Mouse (Mus musculus) cerebellum, adult 2 months (tissue): ENCODE measurements around the gene Erlin1. TPM values are rescaled to one million over a fixed set of nuclear protein-coding genes. Genes with fewer than 3 reads are reported as not detected.

Experiments
- DNase-seq, 2 experiments: peaks; one replicate each; pipeline ENCODE4 v3.0.0; 2021
- H3K27ac ChIP-seq: fragments of 200-500 bp; 2 replicates; pipeline ENCODE4 v1.5.1; 2012; ENCODE audit warnings: low read length, control low read depth, inconsistent platforms; ENCODE audit not compliant: insufficient read depth
- H3K27me3 ChIP-seq: fragments of 200-500 bp; 2 replicates; pipeline ENCODE4 v1.6.1; 2012; ENCODE audit warnings: inconsistent platforms, mild to moderate bottlenecking, low read length, moderate library complexity; ENCODE audit not compliant: control insufficient read depth, insufficient read depth
- H3K4me1 ChIP-seq: fragments of 200-500 bp; 2 replicates; pipeline ENCODE4 v1.6.1; 2011; ENCODE audit warnings: low read length; ENCODE audit not compliant: control insufficient read depth, insufficient read depth
- H3K4me3 ChIP-seq: fragments of 200-500 bp; replicated peaks from 2 replicates; pipeline ENCODE3; 2011; ENCODE audit warnings: mild to moderate bottlenecking, low read depth, low read length, control low read depth; ENCODE audit not compliant: insufficient read depth
- CTCF ChIP-seq: fragments of 200-500 bp; IDR thresholded peaks from 2 replicates; pipeline ENCODE4 v1.5.1; 2011; ENCODE audit warnings: low read depth, mild to moderate bottlenecking, control low read depth, low read length, moderate library complexity, borderline replicate concordance; ENCODE audit not compliant: insufficient read depth
- POLR2A ChIP-seq: fragments of 200-500 bp; IDR thresholded peaks from 2 replicates; pipeline ENCODE4 v1.6.1; 2011; ENCODE audit warnings: low read length, control low read depth, borderline replicate concordance; ENCODE audit not compliant: insufficient read depth
- WGBS: fragments of 180-500 bp; shearing (Covaris S2); methylation state at CpG from one replicate; pipeline ENCODE4 v1.1.7; 2018; 5-methylcytosine and 5-hydroxymethylcytosine counted together
- polyA plus RNA-seq: library from polyadenylated mRNA; depleted of rRNA; stranded (reverse); fragments of >200 nt; gene quantifications from 2 replicates; pipeline ENCODE4 v1.2.3, GENCODE M21; 2012

The Erlin1 gene
- polyA plus RNA-seq, 1 experiment, result 12.6 TPM

GRCm38 (mm10) chr19:44007186-44007585, 62.4 kb downstream of the Erlin1 start:
- 68% methylated on average over 12 of the region's 12 CpGs for WGBS
- Histone ChIP-seq H3K27ac (no peak overlapping the region), H3K27me3 (no peaks in the 10 kb centered on the region), H3K4me3 (no peak overlapping the region), H3K4me1 (no peaks in the 10 kb centered on the region)
- DNase-seq, result no peak
- TF ChIP-seq CTCF (no peak), POLR2A (no peak)

GRCm38 (mm10) chr19:44005025-44005424, 64.6 kb downstream of the Erlin1 start:
- Histone ChIP-seq H3K4me1 (no peaks in the 10 kb centered on the region), H3K27me3 (no peaks in the 10 kb centered on the region), H3K27ac (no peak overlapping the region), H3K4me3 (no peak overlapping the region)
- 82% methylated on average over 4 of the region's 4 CpGs for WGBS
- TF ChIP-seq POLR2A, result no peak
- TF ChIP-seq CTCF, result no peak
- DNase-seq, result no peak

- no peaks in the 10 kb centered on the region for H3K27me3 ChIP-seq
- no peak overlapping the region for H3K4me3 ChIP-seq
- no peak overlapping the region for H3K27ac ChIP-seq
- no peak for DNase-seq
- no peaks in the 10 kb centered on the region for H3K4me1 ChIP-seq
- 96% methylated on average over 2 of the region's 2 CpGs for WGBS
- TF ChIP-seq POLR2A (no peak), CTCF (no peak)
Measured at GRCm38 (mm10) chr19:44004261-44004660, 65.3 kb downstream of the Erlin1 start.

- Histone ChIP-seq H3K27ac (no peak overlapping the region), H3K4me1 (no peaks in the 10 kb centered on the region), H3K27me3 (no peaks in the 10 kb centered on the region), H3K4me3 (no peak overlapping the region)
- 29% methylated on average over 5 of the region's 5 CpGs for WGBS
- no peak for DNase-seq
- TF ChIP-seq POLR2A, result no peak
- TF ChIP-seq CTCF, result no peak
Measured at GRCm38 (mm10) chr19:44000720-44001119, 68.9 kb downstream of the Erlin1 start.

- Histone ChIP-seq H3K4me1 (no peaks in the 10 kb centered on the region), H3K27me3 (no peaks in the 10 kb centered on the region), H3K4me3 (no peak overlapping the region), H3K27ac (no peak overlapping the region)
- no peak for TF ChIP-seq CTCF
- TF ChIP-seq POLR2A, result no peak
- whole genome bisulfite sequencing, result 100% methylated on average over 1 of the region's 1 CpGs
- DNase-seq, result no peak
Measured at GRCm38 (mm10) chr19:44000061-44000460, 69.5 kb downstream of the Erlin1 start.

GRCm38 (mm10) chr19:43998802-43999527, 70.6 kb downstream of the Erlin1 start:
- no peak overlapping the region for H3K27ac ChIP-seq

GRCm38 (mm10) chr19:43998101-43998500, 71.5 kb downstream of the Erlin1 start:
- no peak for DNase-seq
- 67% methylated on average over 10 of the region's 10 CpGs for whole genome bisulfite sequencing
- Histone ChIP-seq H3K4me3 (no peak overlapping the region), H3K4me1 (no peaks in the 10 kb centered on the region), H3K27me3 (no peaks in the 10 kb centered on the region), H3K27ac (no peak overlapping the region)
- TF ChIP-seq POLR2A (no peak), CTCF (no peak)

More at GRCm38 (mm10) chr19:43998802-43999527, 70.6 kb downstream of the Erlin1 start:
- Histone ChIP-seq H3K27me3 (no peaks in the 10 kb centered on the region), H3K4me1 (no peaks in the 10 kb centered on the region), H3K4me3 (no peak overlapping the region)
- 91% methylated on average over 11 of the region's 11 CpGs for WGBS
- DNase-seq, result no peak
- TF ChIP-seq POLR2A (no peak), CTCF (no peak)

- no peak for TF ChIP-seq POLR2A
- no peak for TF ChIP-seq CTCF
- 83% methylated on average over 7 of the region's 7 CpGs for WGBS
- Histone ChIP-seq H3K27me3 (no peaks in the 10 kb centered on the region), H3K27ac (no peak overlapping the region), H3K4me1 (no peaks in the 10 kb centered on the region), H3K4me3 (no peak overlapping the region)
- no peak for DNase-seq
Measured at GRCm38 (mm10) chr19:43995427-43995826, 74.2 kb downstream of the Erlin1 start.

- Histone ChIP-seq H3K27ac (no peak overlapping the region), H3K27me3 (no peaks in the 10 kb centered on the region), H3K4me3 (no peak overlapping the region), H3K4me1 (no peaks in the 10 kb centered on the region)
- DNase-seq, result no peak
- 70% methylated on average over 4 of the region's 4 CpGs for WGBS
- no peak for TF ChIP-seq POLR2A
- no peak for TF ChIP-seq CTCF
Measured at GRCm38 (mm10) chr19:43992464-43992863, 77.1 kb downstream of the Erlin1 start.
